Mouse (Mus musculus): ENCODE results near the gene Cirbp.
A peak's percentile ranks its signal among the peaks of the same experiment; 100 is the strongest.

DNA sequence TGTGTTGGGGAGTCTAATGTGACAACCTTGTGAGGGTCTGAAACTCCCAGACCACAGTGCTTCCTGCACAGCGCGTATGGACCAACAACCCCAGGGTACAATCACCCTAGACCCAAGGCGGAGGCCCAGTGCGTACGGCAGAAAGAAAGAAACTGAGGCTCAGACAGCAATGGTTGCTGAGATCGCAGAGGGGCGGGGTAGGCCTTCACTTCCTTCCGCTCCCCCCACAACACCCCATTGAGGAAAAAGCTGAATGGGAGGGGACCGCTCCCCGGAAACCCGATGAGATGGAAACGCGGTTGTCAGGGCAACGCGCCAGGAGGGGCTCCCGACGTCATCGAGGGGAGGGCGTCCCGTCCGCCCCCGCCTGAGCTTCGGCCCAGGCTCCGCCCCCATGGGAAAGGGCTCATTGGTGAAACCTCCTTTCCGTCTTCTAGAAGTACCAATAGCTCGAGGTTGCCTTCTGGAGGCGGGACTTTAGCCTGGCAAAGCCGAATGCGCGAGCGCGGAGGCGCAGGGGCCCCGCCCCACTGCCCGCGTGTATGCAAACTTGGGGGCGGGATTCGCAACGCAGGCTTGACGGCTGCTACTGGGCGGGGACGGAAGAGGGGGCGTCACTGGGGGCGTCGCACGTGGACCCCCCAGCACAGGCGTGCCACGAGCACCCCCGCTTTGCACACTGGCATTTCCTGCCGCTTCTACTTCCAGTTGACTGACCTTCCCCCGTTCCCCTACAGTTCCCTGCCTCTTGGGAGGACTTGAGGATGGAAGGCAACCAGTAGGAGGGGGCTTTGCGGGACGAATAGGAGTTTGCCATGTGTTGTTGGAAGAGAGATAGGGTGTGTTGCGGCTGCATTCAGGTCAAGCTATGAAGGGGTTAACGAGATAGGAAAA, 6.0 kb upstream of the Cirbp start:
- TF ChIP-seq POLR2A (IDR thresholded peaks at IDR 0.05; ENCODE audit: borderline replicate concordance, extremely low read depth, low read depth, low read length) (peak; percentile 64; the same call in 1 of the 2 replicates), CTCF (IDR thresholded peaks at IDR 0.05; ENCODE audit: insufficient read depth, low read length) (no peak)
